Mouse (Mus musculus): Measurements from ENCODE around the gene 4930558K02Rik. TPM values are rescaled to one million over a fixed set of nuclear protein-coding genes. Genes with fewer than 3 reads are reported as not detected.

The 4930558K02Rik gene
- polyA plus RNA-seq, 1 experiment from 2014 or later, result not detected

GRCm38 (mm10) chr1:162001328-162001727 is 21.9 kb upstream of the 4930558K02Rik start:
- ATAC-seq (ENCODE audit: low FRiP score) (no peak), DNase-seq (ENCODE audit: low spot score) (no peak)
- Histone ChIP-seq H3K27ac (ENCODE audit: low read depth, low read length) (0 out of 2 replicates have a peak overlapping the region, but pooled peaks have one; percentile 36), H3K4me2 (replicated peaks; ENCODE audit: low read depth, low read length) (no peak overlapping the region), H3K9ac (ENCODE audit: low read depth, low read length) (no peak overlapping the region), H3K4me3 (ENCODE audit: low read depth, low read length) (no peak overlapping the region), H3K4me1 (replicated peaks; ENCODE audit: control insufficient read depth, insufficient read depth, low read length) (peaks cover 7% of the 10 kb centered on the region), H3K27me3 (ENCODE audit: control insufficient read depth, insufficient read depth, low read length) (no peaks in the 10 kb centered on the region), H3K9me3 (ENCODE audit: control insufficient read depth, low read length) (no peaks in the 10 kb centered on the region), H3K36me3 (ENCODE audit: control insufficient read depth, insufficient read depth, low read length) (no peaks in the 10 kb centered on the region)
- 73% methylated on average over 8 of the region's 8 CpGs for WGBS

DNA sequence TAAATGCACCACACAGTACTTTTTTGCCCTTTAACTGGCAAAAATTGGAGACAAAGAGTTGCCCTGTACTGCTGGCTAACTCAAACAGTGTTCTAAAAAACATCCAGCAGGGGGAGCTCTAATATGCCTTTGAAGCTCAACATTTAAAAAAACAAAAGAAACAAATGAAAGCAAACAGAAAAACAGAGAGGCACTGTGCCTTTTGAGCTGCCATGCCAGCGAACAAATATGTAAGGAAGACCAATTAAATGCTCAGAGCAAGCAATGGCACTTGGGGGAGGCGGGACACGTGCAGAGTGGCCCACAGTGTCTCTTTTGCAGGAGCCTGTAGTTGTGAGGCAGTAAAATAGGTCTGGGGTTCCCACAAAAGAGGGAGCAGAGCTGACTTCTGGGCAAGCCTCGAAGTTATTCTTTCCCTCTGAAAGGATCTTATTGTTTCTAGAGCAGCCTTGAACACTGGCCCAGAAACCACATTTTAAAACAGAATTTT is 20.5 kb upstream of the 4930558K02Rik start:
- Histone ChIP-seq H3K4me3 (ENCODE audit: low read depth, low read length) (no peak overlapping the region), H3K27me3 (ENCODE audit: control insufficient read depth, insufficient read depth, low read length) (no peaks in the 10 kb centered on the region), H3K4me2 (replicated peaks; ENCODE audit: low read depth, low read length) (peak overlapping the region; percentile 26; the same call in 1 of the 2 replicates), H3K4me1 (replicated peaks; ENCODE audit: control insufficient read depth, insufficient read depth, low read length) (peaks cover 5% of the 10 kb centered on the region), H3K36me3 (ENCODE audit: control insufficient read depth, insufficient read depth, low read length) (no peaks in the 10 kb centered on the region), H3K9ac (ENCODE audit: low read depth, low read length) (peak overlapping the region; percentile 54; the same call in 1 of the 2 replicates), H3K27ac (ENCODE audit: low read depth, low read length) (peak overlapping the region; percentile 74), H3K9me3 (ENCODE audit: control insufficient read depth, low read length) (no peaks in the 10 kb centered on the region)
- 1% methylated on average over 4 of the region's 4 CpGs for WGBS
- peak; percentile 85 for ATAC-seq (ENCODE audit: low FRiP score)
- peak; percentile 87 for DNase-seq (ENCODE audit: low spot score)

DNA sequence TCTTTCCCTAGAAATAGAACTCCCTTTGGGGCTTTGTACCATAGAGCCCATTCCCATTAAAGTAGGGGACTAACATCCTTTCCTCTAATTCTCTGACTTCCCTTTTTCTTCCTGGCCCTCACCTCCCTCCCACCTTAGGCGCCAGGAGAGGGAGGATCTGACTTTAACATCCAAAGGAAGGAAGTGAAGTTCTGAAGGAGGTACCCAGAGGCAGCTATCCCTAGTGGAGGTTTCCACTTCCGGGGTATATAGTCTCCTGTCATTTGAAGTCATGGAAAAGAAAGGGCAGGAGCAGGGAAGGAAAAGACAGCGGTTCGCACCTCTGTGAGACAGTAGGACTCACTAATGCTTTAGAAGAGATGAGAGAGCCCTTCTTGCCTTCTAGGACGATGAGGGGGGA is 19.9 kb upstream of the 4930558K02Rik start:
- no peaks in the 10 kb centered on the region for H3K27me3 ChIP-seq (ENCODE audit: control insufficient read depth, insufficient read depth, low read length)
- H3K9ac ChIP-seq (ENCODE audit: low read depth, low read length), result peak overlapping the region; percentile 54; the same call in 1 of the 2 replicates
- H3K4me3 ChIP-seq (ENCODE audit: low read depth, low read length), result no peak overlapping the region
- no peaks in the 10 kb centered on the region for H3K9me3 ChIP-seq (ENCODE audit: control insufficient read depth, low read length)
- peaks cover 4% of the 10 kb centered on the region for H3K4me1 ChIP-seq (replicated peaks; ENCODE audit: control insufficient read depth, insufficient read depth, low read length)
- DNase-seq (ENCODE audit: low spot score) (no peak), ATAC-seq (ENCODE audit: low FRiP score) (peak; percentile 12; the same call in 1 of the 2 replicates)
- peak overlapping the region; percentile 74 for H3K27ac ChIP-seq (ENCODE audit: low read depth, low read length)
- H3K4me2 ChIP-seq (replicated peaks; ENCODE audit: low read depth, low read length), result no peak overlapping the region
- H3K36me3 ChIP-seq (ENCODE audit: control insufficient read depth, insufficient read depth, low read length), result no peaks in the 10 kb centered on the region
- WGBS, result 40% methylated on average over 5 of the region's 5 CpGs

DNA sequence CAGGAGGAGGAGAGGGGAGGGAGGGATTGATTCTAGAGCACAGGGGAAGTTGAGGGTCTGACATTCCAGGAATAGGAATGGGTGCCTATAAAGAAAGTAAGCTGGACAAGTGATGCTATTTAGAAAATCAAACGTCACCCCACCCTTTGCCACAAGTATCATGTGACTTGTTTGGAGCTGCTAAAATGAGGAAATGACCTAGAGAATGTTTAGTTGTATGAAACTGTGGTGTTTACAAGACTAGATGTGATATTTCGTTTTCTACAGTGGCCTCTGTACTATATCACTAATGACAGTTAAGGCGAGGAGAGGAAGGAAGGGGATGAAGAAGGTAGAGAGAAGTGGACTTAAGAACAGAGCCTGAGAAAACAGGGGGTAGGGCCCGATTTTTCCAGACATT is 19.3 kb upstream of the 4930558K02Rik start:
- H3K9ac ChIP-seq (ENCODE audit: low read depth, low read length), result no peak overlapping the region
- no peaks in the 10 kb centered on the region for H3K36me3 ChIP-seq (ENCODE audit: control insufficient read depth, insufficient read depth, low read length)
- no peak overlapping the region for H3K4me3 ChIP-seq (ENCODE audit: low read depth, low read length)
- no peaks in the 10 kb centered on the region for H3K27me3 ChIP-seq (ENCODE audit: control insufficient read depth, insufficient read depth, low read length)
- H3K27ac ChIP-seq (ENCODE audit: low read depth, low read length), result no peak overlapping the region
- H3K4me2 ChIP-seq (replicated peaks; ENCODE audit: low read depth, low read length), result no peak overlapping the region
- DNase-seq (ENCODE audit: low spot score) (no peak), ATAC-seq (ENCODE audit: low FRiP score) (no peak)
- H3K4me1 ChIP-seq (replicated peaks; ENCODE audit: control insufficient read depth, insufficient read depth, low read length), result 0 out of 2 replicates have a peak, but pooled peaks cover 2% of the 10 kb centered on the region
- H3K9me3 ChIP-seq (ENCODE audit: control insufficient read depth, low read length), result no peaks in the 10 kb centered on the region
- 80% methylated on average over 4 of the region's 4 CpGs for WGBS

DNA sequence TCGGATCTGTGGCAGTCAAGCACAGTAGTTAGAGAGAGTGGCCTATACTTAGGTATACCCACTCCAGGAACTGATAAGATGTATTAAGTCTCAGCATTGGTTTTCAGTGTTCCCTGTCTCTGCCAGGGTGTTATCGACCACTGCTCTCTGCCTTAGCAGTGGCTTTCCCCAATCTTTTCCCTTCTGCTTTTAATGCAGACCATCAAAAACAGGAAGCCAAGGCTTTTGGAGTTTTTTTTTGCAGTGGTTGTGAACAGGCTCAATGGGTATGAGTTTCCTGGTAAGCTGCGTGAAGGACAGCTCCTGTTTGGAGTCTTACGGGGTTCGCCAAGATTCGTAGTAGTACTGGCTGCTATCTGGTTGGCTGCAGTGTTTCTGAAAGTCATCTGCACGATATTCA is 13.0 kb upstream of the 4930558K02Rik start:
- no peak for DNase-seq (ENCODE audit: low spot score)
- WGBS, result 94% methylated on average over 7 of the region's 7 CpGs
- no peaks in the 10 kb centered on the region for H3K36me3 ChIP-seq (ENCODE audit: control insufficient read depth, insufficient read depth, low read length)
- no peaks in the 10 kb centered on the region for H3K4me1 ChIP-seq (replicated peaks; ENCODE audit: control insufficient read depth, insufficient read depth, low read length)
- no peak for ATAC-seq (ENCODE audit: low FRiP score)
- no peaks in the 10 kb centered on the region for H3K9me3 ChIP-seq (ENCODE audit: control insufficient read depth, low read length)
- H3K27ac ChIP-seq (ENCODE audit: low read depth, low read length), result no peak overlapping the region
- H3K27me3 ChIP-seq (ENCODE audit: control insufficient read depth, insufficient read depth, low read length), result no peaks in the 10 kb centered on the region
- no peak overlapping the region for H3K4me2 ChIP-seq (replicated peaks; ENCODE audit: low read depth, low read length)
- no peak overlapping the region for H3K9ac ChIP-seq (ENCODE audit: low read depth, low read length)
- no peak overlapping the region for H3K4me3 ChIP-seq (ENCODE audit: low read depth, low read length)

- no peaks in the 10 kb centered on the region for H3K9me3 ChIP-seq (ENCODE audit: control insufficient read depth, low read length)
- H3K27ac ChIP-seq (ENCODE audit: low read depth, low read length), result no peak overlapping the region
- H3K4me2 ChIP-seq (replicated peaks; ENCODE audit: low read depth, low read length), result no peak overlapping the region
- H3K4me3 ChIP-seq (ENCODE audit: low read depth, low read length), result no peak overlapping the region
- DNase-seq (ENCODE audit: low spot score) (no peak), ATAC-seq (ENCODE audit: low FRiP score) (no peak)
- no peaks in the 10 kb centered on the region for H3K4me1 ChIP-seq (replicated peaks; ENCODE audit: control insufficient read depth, insufficient read depth, low read length)
- 94% methylated on average over 11 of the region's 11 CpGs for WGBS
- H3K27me3 ChIP-seq (ENCODE audit: control insufficient read depth, insufficient read depth, low read length), result no peaks in the 10 kb centered on the region
- no peaks in the 10 kb centered on the region for H3K36me3 ChIP-seq (ENCODE audit: control insufficient read depth, insufficient read depth, low read length)
- no peak overlapping the region for H3K9ac ChIP-seq (ENCODE audit: low read depth, low read length)
Measured at GRCm38 (mm10) chr1:161991846-161992245, 12.4 kb upstream of the 4930558K02Rik start.

DNA sequence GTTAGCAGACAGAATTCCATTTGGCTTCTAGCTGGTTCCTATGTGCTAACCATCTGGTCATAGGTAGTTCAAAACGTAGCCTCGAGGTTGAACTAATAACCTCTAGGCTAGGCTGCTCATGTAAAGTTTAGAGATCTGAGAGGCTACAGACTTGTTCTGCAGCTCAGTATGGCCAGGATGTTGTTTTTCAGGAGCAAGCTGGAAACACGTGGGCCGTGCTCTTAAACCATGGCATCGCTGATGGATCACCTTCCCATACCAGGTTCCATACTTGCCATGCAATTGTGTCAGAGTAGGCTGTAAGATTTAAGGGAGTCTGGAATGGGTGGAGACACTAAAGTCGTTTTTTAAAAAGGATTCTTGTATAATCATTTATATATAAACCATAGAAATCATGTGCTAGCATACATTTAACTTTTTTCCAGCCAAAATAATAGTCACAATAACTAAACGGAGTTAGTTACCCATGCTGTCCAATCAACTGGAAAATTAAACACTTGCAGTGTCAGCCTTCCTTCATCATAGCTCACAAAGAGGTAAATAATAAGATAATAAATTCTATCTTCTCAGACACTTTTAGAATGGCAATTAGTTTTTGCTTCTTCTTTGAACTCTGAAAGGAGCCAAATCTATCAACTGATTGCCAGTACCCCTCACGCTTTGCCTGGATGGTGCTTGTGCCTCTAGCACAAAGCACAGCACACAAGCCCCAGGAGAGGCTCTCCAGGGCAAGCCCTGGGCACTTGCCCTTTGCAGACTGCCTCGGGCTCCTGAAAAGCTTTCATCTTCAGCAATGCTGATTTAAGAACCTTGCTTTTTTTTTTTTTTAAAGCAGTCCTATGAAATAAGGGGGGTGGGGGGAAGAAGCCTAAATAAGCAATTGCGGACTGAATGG is 11.5 kb upstream of the 4930558K02Rik start:
- DNase-seq (ENCODE audit: low spot score), result no peak
- no peaks in the 10 kb centered on the region for H3K9me3 ChIP-seq (ENCODE audit: control insufficient read depth, low read length)
- H3K27ac ChIP-seq (ENCODE audit: low read depth, low read length), result no peak overlapping the region
- no peaks in the 10 kb centered on the region for H3K27me3 ChIP-seq (ENCODE audit: control insufficient read depth, insufficient read depth, low read length)
- H3K36me3 ChIP-seq (ENCODE audit: control insufficient read depth, insufficient read depth, low read length), result no peaks in the 10 kb centered on the region
- 64% methylated on average over 10 of the region's 10 CpGs for WGBS
- no peak overlapping the region for H3K9ac ChIP-seq (ENCODE audit: low read depth, low read length)
- no peak overlapping the region for H3K4me2 ChIP-seq (replicated peaks; ENCODE audit: low read depth, low read length)
- H3K4me1 ChIP-seq (replicated peaks; ENCODE audit: control insufficient read depth, insufficient read depth, low read length), result no peaks in the 10 kb centered on the region
- ATAC-seq (ENCODE audit: low FRiP score), result no peak
- no peak overlapping the region for H3K4me3 ChIP-seq (ENCODE audit: low read depth, low read length)

GRCm38 (mm10) chr1:161983979-161984566 is 4.6 kb upstream of the 4930558K02Rik start:
- no peak for ATAC-seq (ENCODE audit: low FRiP score)
- no peak for DNase-seq (ENCODE audit: low spot score)
- Histone ChIP-seq H3K9me3 (ENCODE audit: control insufficient read depth, low read length) (no peaks in the 10 kb centered on the region), H3K36me3 (ENCODE audit: control insufficient read depth, insufficient read depth, low read length) (no peaks in the 10 kb centered on the region), H3K27ac (ENCODE audit: low read depth, low read length) (no peak overlapping the region), H3K4me1 (replicated peaks; ENCODE audit: control insufficient read depth, insufficient read depth, low read length) (no peaks in the 10 kb centered on the region), H3K4me3 (ENCODE audit: low read depth, low read length) (no peak overlapping the region), H3K4me2 (replicated peaks; ENCODE audit: low read depth, low read length) (no peak overlapping the region), H3K27me3 (ENCODE audit: control insufficient read depth, insufficient read depth, low read length) (no peaks in the 10 kb centered on the region), H3K9ac (ENCODE audit: low read depth, low read length) (no peak overlapping the region)
- 42% methylated on average over 4 of the region's 4 CpGs for WGBS
